Mouse (Mus musculus): ENCODE measurements at regions not wholly inside any gene's neighbourhood (a gene's known extent, or its start where the extent isn't known, plus 50 kb on each side); places are given as distances from the start of the nearest gene placed in this dataset.

- no peak for DNase-seq
- intact Hi-C loops (cut with DNase I) = no loop called here
These were observed 53.8 kb upstream of the Cadps start for GRCm38 (mm10) chr14:12876417-12877336.
